8 mouse cellular contexts compared by ENCODE assay signal in genomic region chrX:153497688-153498516, GRCm38 (mm10). TPM values are rescaled to one million over a fixed set of nuclear protein-coding genes. Genes with fewer than 3 reads are reported as not detected.
DNase-seq lines count a peak whose midpoint lies in the region; ATAC-seq lines count a peak whose summit lies in the region.

Gene Ubqln2, plus strand, starts transcription at chrX:153498227.

- WGBS in hindbrain, embryonic 15.5 days = 27% methylated on average over 54 of the region's 76 CpGs

- H3K27me3 ChIP-seq in hindbrain, embryonic 15.5 days = no peaks in the 10 kb centered on the region

- no peaks in the 10 kb centered on the region for H3K9me3 ChIP-seq in hindbrain, embryonic 15.5 days

- peak within 1 kb of the TSS; percentile 66 for H3K4me3 ChIP-seq in hindbrain, embryonic 15.5 days

- peak; percentile 95 for ATAC-seq in hindbrain, embryonic 15.5 days (ENCODE audit: low FRiP score, low read depth)

- peak within 1 kb of the TSS; percentile 72 for H3K4me2 ChIP-seq in hindbrain, embryonic 15.5 days

- peak; percentile 48 for DNase-seq in WW6 (ENCODE audit: low read depth, low spot score)
- DNase-seq in cerebellum, postnatal 4 days (ENCODE audit: low spot score in 2 of 2) = peak; percentile 43 to 76
- DNase-seq in gastrocnemius, adult 18-20 months (ENCODE audit: low spot score) = peak; percentile 62
- peak; percentile 54 for DNase-seq in left cerebral cortex, adult 11 months (ENCODE audit: low spot score)
- DNase-seq in lung, postnatal 36 days = peak; percentile 78
- peak; percentile 78 for DNase-seq in retina, embryonic 14.5 days (ENCODE audit: low spot score)
- DNase-seq in thymus, postnatal 36 days = peak; percentile 70 to 80

- H3K9ac ChIP-seq in hindbrain, embryonic 15.5 days = peak within 1 kb of the TSS; percentile 79

- peak within 1 kb of the TSS; percentile 96 for H3K27ac ChIP-seq in hindbrain, embryonic 15.5 days (replicated peaks)

- 0 out of 2 replicates have a peak, but pooled peaks cover 2% of the 10 kb centered on the region for H3K4me1 ChIP-seq in hindbrain, embryonic 15.5 days (replicated peaks)

- H3K36me3 ChIP-seq in hindbrain, embryonic 15.5 days = no peaks in the 10 kb centered on the region

RNA-seq across cellular contexts. Expression of gene Ubqln2, which starts in this region (rescaled TPM):
- 10 to 100 TPM; 20.6 to 20.7 TPM for total RNA-seq in gastrocnemius, adult 18-20 months (2021)
- 51.2 and 52.4 TPM in 2 replicates for polyA plus RNA-seq in hindbrain, embryonic 15.5 days (2015; fragmentation: Nextera tagmentation; extraction: Ambion mirVana)

Comparison
In these comparisons a context has a peak if more than half of its experiments do, and no peak if none do; other contexts are left out.
1. Peak in every context shown above with its lines: DNase-seq, ATAC-seq, H3K4me3 ChIP-seq and H3K27ac ChIP-seq.